Mouse (Mus musculus) neural tube, embryonic 10.5 days (tissue): ENCODE data around the gene Sgsm2.
A peak's percentile ranks its signal among the peaks of the same experiment; 100 is the strongest.

Source experiments
- DNase-seq: peaks from one replicate; pipeline ENCODE4 v3.0.0-alpha.2; 2017; ENCODE audit warnings: low spot score; ENCODE audit errors: extremely low spot score

Sgsm2 gene

DNA sequence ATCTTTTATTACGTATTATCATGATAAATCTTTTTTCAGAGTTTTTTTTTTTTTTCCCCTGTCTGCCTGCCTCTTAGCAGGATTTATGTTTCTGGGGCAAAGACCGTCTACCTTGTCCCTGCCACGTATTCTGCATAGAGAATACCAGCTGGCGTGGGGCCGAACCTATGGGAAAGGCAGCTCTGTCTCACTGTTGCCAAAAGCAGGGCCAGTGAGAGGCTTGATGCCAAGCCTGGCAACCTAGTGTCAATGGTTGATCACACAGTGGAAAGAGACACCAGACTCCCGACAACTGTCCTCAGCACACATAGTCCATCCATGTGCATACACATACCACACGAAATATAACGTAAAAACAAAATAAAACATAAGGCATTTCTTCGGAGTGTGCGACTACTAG lies 13.8 kb downstream of the Sgsm2 start:
- DNase-seq: no peak

DNA sequence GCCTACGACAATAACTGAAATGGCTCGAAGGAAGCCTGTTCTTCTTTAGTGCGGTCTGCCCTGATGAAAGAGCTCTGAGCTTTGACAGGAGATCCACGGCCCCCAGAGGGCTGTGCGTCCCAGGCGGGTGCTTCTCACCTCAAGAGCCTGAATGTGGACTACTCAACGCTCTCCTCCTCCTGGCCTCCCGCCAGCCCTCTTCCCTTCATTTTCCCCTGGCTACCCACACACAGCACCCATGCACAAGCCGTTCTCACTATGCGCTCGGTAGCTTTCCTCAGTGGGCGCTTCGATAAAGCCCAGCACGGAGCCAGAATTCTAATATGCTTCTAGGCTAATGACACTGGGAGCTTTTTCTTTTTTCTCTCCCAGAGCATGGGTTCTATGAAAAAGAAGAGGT lies 14.9 kb downstream of the Sgsm2 start:
- no peak for DNase-seq

DNA sequence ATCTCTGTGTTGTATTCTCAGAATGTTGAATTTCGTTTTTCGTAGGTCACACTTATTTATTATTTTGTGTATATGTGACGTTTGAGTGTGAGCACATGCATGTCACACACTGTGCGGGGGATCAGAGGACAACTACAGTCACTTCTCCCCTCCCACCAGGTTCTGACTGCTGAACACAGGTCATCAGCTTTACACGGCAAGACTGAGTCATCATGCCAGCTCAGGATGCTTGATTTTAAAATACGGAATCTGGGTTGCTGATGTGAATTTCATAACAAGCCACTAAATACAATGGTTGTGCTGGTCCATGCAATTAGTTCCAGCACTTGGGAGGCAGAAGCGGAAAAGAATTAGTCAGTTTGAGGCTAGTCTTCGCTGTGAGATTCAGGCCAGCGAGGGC lies 15.9 kb downstream of the Sgsm2 start:
- no peak for DNase-seq

DNA sequence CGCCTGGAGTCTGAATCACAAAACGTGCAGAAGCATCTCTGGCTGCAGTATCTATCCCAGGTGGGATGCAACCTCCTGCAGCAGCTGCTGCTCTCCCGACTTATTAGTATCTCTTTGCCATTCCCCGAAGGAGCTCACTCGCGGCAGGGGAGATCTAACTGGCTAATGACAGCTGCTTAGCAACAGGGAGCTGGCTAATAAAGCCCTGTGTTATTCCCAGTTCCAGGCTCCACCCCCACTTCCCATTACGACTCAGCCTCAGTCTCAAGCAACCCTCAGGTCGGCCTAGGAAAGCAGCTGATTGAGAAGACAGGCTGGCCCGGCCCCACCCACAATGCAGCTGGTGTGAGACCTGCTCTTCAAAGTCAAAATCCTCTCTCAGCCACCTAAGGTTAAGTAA lies 20.1 kb downstream of the Sgsm2 start:
- DNase-seq: peak; percentile 46

DNA sequence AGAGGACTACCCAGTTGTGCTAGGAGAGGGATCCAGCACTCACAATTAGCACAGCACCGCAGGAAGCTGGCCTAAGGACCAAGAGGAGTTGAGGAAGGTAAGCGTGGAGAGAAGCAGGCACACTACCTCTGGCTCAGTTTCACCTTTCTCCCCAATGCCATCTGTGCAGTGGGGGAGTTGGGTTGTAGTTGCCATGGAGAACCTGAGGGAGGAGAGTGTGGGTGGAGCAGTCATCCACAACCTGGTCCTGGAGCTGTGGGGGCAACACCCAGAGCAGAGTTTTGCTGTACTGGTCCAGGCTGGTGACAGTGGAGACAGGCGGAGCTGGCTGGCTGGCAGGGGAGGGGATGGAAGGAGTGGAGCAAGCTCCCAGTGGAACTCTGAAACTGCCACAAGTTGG lies 22.2 kb downstream of the Sgsm2 start:
- no peak for DNase-seq

DNA sequence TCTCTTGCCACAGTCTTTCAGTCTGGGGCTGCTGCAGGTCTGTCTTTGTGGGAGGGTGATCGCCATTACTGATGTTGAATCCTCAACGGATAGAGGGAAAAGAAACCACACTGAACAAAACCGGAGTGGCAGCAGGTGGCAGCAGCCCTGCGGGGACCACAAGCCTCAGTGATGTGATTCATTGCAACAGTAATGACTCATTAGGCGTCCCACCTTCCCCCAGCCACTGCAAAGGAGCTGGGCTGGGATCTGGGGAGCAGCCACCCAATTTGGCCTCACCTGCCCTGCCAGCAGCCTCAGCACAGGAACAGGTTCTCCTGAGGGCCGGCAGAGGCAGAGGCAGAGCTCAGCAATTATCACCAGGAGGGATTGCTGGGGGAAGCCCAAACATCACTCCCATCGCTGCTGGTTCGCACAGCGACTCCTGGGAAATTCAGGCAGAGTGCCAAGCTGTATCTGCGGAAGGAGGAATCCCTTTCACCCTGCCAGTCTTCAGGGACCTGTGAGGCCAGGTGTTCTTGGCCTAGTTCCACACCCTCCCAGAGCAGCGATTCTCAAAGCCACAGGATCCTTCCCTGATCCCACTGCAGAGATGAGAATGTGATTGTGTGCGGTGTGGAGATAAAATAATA lies 25.8 kb downstream of the Sgsm2 start:
- DNase-seq: no peak

DNA sequence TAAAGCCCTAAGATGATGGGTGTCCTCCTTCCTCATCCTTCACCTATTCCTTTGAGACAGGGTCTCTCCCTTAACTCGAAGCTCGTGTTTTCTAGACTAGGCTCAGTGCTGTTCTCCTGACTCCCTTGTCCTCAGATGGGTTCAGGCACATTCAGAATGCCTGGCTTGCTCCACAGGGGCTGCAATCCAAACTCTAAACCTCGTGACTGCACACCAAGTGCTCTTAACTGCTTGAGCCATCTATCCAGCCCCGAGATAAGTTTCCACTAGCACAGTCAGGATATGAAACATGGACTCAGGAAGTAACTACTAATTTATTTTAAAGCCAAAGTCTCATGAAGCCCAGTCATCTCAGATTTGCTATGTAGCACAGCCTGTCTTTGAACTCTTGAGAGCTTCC lies 26.3 kb downstream of the Sgsm2 start:
- no peak for DNase-seq

DNA sequence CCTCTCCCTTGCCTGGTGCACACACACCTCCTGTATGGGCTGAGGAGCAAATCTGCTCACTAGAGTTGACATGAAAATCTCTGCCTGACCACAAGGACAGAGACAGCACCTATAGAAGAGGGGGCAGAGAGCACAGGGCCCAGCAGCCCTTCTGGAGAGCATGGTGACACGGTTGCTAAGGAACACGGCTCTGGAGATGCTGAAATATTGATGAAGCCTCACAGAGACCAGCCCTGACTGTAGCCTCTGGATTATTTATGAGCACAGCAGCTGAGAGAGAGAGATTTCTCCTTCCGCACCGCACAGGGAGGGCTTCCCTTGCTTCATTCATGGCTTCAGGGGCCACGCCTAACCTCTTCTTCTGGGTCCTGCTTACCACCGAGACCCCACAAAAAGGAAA lies 27.3 kb downstream of the Sgsm2 start:
- DNase-seq: no peak

DNA sequence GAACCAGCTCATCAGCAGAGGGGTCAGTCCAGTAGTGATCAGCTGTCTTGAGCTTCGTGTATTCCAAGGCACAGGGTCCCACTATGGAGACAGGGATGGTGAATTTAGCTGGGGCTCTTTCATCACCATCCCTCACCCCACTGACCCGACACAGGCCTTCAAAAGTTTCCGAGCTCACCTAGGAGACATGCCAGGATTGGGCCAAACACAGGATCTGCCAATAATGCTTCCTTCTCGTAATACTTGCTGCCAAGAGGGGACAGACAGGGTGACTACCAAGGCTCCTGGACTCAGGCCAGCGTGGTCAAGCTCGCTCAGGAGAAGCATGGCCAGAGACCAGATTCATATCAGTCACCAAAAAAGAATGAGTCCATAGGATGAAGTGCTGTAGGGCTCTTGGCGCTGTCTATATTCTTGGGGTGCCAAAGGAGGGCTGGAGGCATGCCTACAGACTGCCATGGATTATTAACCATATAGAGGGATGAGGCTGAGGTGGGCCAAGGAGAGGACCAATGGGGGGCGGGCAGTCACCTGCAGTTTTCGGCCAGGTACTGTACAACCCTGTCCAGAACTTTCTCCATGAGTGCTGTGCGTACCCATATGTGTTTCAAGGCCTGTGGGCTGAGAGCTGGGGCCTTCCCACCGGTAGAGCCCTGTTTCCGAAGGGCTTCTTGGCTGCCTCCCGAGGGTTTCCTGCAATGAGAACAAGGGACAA lies 28.7 kb downstream of the Sgsm2 start:
- DNase-seq: no peak

DNA sequence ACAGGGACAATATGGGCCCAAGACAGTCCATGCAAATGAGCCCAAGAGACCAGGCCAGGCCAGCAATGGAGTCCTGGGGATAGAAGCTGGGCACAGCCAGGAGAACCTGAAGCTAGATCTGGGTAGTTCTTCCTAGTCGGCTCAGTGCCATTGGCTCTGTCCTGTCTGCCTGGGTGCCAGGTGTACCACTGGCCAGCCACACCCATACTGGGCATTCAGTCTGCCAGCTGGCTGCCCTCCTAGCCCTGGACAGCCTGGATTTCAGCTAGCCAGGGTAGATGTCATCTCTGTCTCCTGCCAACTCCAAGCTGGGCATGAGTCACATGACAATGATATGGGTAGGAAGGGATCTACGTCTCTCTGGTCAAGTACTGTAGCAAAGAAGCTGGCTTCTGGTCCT lies 29.7 kb downstream of the Sgsm2 start:
- no peak for DNase-seq

DNA sequence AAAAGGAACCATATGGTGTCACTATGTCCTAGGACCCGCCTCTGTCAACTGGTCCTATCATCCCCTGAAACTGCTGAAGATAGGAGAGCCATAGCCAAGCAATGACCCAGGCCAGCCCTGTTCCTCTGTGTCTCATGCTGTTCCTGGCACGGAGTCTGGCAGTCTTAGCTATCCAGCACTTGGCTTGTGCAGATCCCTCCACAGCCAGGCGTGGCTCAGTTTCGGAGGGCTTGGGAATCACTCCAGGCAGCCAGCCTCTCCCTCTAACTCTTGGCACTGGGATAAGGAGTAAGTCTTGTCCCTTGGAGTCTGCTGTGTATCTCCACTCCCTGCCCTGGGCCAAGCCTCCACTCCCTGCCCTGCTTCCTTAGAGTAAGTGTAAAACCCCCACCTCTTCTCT lies 30.2 kb downstream of the Sgsm2 start:
- DNase-seq: no peak

DNA sequence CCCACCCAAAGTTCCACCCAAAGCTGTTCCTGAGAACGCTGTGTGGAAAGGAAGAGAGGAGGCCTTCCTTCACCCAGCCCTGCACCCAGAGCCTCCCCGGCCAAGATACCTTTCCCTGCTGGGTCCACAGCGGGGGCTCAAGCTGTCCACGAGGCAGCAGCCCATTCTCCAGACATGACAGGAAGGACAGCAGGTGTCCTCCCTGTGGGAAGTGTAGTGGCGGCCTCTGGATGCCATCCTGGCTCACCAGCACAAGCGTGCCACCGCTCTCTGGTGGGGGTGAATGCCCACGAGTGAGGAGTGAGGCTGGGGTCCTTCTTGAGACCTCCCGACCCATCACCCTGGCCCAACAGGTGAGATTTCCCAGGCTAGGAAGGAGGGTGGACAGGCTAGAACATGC lies 31.6 kb downstream of the Sgsm2 start:
- no peak for DNase-seq

DNA sequence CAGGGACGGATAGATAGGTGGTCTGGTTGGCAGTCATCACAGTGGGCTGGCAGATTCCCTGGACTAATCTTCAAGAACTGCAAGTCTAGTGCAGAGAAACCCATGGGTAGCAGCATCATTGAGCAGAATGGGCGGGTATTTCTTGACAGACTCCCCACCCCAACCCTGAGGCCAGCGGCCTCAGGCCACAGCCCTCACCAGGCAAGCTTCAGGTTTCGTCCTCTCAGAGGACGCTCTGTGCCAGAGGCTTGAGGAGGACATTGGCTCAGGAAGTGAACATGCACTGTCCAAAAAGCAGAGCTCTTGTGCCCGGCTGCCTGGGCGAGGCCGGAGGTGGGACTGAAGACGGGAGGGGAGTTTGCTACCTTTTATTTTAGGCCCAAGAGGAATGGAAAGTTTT lies 32.4 kb downstream of the Sgsm2 start:
- DNase-seq: no peak

DNA sequence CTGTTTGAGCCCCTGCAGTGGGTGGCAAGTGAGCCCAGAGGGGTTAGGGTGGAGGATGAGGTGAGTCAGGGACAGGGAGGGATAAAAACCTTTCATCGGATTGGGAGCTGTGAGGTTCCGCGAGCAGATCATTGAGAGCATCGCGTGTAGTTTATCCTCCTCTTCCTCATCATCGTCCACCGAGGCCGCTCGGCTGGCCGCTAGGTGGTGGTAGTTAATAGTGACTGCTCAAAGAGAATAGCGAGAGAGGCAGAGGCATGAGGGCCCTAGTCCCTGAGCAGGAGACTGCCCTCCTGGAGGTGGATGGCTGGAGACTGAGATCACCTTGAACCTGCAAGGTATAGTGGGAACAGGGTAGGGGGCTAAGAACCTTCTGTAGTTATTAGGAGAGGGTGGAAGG lies 33.4 kb downstream of the Sgsm2 start:
- peak; percentile 31 for DNase-seq

DNA sequence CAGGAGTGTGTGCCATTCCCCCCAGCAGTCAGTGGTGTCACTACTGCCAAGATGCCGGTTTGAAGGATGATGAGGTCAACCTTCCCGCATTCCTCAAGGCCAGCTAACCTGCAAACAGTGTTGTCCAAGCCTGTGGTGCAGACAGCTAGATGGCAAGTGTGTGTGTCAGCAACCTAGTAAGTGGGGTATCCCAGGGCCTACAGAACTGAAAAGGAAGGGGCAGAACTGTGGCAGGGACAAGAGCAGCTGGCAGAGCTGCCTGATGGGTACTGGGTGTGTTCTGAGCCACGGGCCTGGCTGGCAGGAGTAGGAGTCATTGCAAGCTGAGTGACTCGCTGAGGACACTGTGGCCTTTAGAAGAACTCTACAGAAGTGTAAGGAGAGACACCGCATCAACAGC lies 34.7 kb downstream of the Sgsm2 start:
- no peak for DNase-seq

DNA sequence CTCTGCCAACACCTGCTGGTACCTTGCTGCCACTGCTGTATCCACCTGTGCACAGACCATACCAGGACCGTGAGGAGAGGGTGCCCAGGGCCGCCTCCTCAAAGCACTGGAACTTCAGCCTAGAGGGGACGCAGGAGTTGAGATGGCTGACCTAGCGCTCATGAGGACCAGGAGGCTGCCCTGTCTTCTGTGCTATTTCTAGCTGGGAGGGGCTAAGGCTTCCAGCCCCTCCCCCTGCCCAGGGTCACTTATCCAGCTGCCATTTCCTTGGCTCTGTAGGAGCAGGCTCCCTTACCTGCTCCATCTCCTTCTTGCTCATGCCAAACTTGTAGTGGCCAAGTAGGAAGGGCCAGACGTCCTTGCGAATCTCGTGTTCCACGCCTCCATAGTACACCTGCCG lies 39.1 kb downstream of the Sgsm2 start:
- no peak for DNase-seq

DNA sequence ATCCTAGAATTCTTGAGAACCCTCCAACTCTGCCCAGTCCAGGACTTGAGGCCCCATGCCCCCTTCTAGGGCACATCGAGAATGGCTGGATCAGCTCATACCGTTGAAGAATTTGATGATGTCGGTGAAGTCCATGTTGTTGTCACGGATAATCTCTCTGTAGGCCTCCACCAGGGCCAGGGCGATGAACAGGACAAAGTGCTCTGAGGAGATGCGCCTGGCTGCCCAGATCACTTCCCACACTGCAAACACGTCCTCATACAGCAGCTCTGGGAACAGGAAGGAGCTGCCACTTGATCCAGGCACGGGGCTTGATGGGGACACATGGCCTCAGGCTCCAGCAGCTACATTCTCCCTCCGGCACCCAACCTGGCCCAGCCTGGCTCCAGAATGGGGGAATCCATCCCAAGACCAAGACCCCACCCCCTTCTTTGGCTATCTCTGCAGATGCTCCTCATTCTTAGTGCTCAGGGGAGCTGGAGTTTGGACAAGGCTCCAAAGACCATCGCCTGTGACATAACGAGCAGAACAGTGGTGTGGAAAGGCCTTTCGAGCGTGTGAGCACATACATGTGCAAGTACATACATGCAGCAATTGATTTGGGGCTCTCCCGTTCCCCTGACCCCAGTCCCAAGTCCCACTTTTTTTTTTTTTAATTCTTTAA lies 45.7 kb downstream of the Sgsm2 start:
- DNase-seq: no peak

DNA sequence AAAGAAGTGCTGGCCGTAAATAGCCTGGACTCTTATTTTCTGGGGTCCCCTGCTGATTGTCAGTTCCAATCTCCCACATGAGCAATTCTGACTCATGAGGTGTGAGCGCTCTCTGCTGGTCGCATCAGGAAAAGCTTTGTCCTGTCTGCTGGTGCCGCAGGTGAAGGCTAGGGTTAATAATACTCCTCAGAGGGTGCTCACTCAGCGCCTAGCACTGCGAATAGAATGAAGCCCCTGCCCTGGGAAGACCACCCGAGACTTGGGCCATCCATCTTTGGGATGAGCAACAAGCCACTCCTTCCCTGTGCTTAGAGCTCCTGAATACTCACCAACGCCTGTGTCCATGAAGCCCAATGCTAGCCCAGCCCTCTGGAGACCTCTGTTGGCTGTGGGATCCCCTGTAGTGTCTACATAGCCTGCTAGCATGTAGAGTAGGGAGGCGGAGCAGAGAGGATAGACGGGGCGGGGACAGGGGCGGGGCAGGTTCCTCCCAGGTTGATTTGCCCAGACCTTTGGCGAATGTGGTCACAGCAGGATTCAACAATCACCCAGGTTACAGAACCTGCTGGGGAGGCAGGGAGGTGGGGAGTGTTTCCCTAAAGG lies 48.8 kb downstream of the Sgsm2 start:
- DNase-seq: peak; percentile 77

DNA sequence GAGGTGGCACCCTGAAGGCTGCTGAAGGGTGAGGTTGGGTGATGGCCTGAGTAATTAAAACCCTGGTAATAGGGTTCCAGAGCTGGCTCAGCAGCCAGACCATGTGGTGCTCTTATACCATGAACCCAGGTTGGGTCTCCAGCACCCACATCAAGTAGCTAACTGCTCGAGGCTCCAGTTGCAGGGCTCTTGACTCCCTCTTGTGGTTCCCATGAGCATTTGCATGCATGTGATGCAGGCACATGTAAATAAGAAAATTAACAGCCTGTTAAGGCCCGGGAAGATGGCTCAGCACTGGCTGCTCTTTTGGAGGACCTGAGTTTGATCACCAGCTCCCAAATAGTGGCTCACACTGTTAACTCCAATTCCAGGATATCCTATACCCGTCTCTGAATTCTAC lies 51.1 kb downstream of the Sgsm2 start:
- DNase-seq: no peak

DNA sequence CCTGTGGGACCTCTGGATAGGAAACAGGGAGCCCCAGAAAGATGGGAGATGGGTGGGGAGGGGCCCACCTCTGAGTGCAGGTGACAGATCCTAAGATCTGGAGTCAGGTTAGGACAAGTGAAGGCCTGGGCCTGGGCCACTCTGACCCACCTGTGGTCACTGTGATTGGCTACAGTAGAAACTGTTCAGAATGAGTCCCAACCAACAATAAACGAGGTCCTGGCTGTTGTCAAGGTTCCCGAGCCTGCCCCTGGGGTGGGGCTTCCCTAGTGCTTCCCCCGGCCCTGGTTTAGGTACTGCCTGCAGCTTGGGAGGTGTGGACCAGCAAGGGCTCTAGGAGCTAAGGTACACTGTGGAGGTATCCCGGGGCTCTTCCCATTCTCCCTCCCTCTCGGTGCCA lies 53.1 kb downstream of the Sgsm2 start:
- DNase-seq: no peak

DNA sequence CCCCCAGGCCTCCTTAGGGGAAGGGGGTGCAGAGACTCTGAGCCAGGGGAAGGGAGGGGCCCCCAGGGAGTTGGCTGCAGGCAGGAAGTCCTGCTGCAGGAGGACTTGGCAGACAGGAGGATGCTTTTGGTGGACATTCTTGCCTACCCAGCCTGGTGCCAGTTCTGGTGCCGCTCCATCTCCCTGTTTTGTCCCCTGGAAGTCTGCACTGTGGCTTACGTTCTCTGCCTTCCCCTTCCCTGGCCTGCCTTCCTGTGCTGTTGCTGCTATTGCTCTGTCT lies 53.5 kb downstream of the Sgsm2 start:
- no peak for DNase-seq

DNA sequence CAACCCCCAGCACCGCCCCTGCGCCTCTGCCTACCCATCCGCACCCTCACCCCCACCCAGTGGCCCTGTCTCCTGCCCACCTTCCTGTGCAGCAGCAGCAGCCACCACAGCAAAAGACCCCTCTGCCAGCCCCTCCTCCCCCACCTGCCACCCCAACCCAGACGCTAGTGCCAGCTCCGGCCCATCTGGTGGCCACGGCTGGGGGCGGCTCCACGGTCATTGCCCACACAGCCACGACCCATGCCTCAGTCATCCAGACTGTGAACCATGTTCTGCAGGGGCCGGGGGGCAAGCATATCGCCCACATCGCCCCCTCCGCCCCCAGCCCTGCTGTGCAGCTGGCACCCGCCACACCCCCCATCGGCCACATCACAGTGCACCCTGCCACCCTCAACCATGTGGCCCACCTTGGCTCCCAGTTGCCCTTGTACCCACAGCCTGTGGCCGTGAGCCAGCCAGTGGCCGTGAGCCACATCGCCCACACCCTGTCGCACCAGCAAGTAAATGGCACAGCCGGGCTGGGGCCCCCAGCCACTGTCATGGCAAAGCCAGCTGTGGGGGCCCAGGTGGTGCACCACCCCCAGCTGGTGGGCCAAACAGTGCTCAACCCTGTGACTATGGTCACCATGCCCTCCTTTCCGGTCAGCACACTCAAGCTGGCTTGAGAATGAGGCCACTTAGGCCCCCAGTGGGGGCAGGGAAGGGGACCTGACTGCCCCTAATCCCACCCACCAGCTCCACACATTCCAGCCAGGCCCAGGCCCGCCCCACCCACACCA lies 54.0 kb downstream of the Sgsm2 start:
- no peak for DNase-seq
